Mouse (Mus musculus) layer of hippocampus, adult 9-10 months (tissue): ENCODE measurements around the gene Dnmt3a.

Source experiments
- DNase-seq: peaks from one replicate; pipeline ENCODE4 v3.0.0; 2022; ENCODE audit warnings: low spot score

Gene Dnmt3a

GRCm38 (mm10) chr12:3855762-3856501 is 50.1 kb downstream of the Dnmt3a start:
- no peak for DNase-seq

GRCm38 (mm10) chr12:3856748-3857147 is 50.9 kb downstream of the Dnmt3a start:
- DNase-seq: no peak

DNA sequence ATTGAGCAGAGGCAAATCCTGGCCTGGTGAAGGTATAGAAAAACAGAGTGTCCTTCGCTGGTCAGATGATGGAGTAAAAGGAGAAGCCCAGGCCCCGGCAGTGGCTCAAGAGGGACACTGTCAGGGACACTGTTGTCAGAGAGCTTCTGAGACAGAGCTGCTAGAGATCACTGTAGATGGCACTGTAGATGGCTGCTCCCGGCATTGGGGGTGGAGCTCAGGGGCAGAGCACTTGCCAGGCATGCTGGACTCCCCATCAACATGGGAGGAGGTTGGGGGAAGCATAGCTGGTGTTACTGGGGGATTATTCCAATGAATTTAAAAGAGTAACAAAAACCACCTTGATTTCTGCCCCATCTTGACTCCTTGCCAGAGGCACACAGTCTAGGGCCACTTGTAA is 51.4 kb downstream of the Dnmt3a start:
- DNase-seq: no peak

GRCm38 (mm10) chr12:3857773-3858172 is 52.0 kb downstream of the Dnmt3a start:
- DNase-seq: no peak

DNA sequence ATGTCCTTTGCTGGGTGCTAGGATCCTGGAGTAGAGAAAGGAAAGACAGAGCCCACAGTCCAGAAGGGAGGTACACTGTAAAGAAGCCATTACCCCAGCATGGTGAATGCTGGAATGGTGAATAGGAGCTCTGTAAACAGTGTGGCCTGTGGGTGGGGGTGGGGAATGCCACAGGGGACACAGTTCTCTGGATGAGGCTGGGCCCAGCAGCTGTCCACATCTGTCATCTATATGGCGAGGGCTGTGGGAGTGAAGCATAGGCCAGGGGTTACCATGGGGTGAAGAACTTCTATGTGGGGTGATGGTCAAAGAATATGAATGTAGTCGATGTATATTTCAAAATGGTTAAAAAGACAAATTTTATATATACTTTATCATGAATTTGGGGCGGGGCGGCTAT is 52.9 kb downstream of the Dnmt3a start:
- no peak for DNase-seq

DNA sequence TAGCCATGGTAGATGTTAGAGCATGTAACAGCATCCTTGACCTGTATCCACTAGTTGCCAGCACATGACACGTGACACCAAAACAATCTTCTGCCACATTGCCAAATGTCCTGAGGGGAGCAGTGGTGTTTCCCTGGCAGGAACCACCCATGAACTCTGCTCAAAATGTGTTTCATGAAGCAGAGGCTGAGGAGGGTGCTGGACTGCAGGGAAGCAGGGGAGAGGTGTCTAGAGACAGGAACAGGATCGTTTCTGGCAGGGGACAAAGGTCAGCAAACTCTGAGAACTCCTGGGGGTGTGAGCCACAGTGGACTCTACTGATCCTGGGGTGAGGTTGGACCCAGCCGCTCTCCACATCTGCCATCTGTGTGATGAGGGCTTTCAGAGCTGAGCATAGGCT is 53.7 kb downstream of the Dnmt3a start:
- no peak for DNase-seq

DNA sequence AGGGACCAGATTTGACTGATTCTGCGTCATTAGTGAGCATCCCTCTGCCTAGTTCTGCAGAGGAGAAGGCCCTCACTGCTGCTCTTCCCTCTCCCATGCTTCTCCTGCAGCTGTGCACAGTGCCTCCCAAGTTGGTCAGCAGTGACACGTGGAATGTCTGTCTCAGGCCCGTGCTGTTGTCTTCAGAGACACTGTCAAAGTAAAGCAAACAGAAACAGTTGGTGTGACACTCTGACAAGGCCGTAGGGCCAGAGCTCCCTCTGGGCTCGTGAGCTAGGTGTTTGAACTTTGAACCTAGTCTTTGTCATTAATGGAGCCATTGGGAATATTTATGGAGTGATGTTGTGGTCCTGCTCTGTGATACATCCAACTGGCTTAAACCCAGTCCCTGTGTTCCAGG is 54.2 kb downstream of the Dnmt3a start:
- DNase-seq: no peak

DNA sequence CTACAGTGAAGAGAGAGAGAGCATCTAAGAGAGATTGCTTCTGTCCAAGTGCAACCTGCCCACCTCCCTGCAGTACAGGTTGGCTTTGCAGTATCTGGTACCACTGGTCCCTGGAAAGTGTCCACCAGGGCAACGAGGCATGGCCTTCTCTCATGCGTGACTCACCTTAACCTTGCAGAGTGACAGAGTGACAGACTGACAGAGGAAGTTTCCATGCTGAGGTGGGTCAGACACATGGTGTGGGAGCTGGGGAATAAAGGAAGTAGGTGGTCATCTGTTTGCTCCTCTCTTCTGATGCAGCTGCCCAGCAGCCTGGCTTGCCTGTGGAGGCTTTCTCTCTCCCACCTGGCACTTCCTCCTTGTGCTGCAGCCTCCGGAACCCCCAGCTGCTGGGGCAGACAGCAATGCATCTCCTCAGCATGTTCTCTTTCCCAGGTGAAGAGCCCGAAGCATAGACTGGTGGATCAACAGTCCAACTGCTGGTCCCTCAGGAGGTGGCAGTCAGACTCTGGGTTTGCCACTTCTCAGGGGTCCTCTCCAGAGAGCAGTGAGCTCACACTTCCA is 55.9 kb downstream of the Dnmt3a start:
- no peak for DNase-seq

DNA sequence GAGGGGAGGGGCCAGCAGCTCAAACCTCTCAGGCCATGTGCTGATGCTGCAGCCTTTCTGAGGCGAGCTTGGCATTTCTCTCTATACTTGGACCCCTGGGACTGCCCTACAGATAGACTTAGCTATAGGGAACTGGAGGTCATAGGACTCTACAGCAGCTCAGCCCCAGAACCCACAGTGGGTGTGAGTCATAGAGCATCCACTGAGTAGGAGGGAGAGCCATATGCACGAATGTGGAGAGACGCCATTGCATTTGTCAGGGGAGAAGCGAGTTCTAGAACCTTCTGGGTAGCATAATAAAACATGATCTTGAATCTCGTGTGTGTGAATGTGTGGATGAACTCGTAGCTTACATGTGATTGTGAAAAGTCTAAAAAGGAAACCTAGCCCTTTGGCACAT is 56.4 kb downstream of the Dnmt3a start:
- no peak for DNase-seq

DNA sequence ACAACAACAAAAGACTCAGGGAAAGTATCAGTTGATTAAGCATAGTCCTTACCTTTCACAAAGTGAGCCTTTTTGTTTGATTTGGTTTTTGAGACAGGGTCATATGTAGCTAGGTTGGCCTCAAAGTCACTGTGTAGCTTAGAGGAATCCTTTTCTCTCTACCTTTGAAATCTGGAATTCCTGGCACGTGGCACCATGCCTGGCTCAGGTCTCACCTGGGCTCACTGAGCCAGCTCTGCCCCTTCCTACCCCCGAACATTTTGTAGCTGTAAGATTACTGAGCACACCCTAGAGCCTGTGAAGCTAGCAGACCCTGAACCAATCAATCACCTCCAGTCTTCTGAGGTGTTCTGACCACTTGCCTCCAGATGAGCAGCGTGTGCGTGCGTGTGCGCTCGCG is 58.4 kb downstream of the Dnmt3a start:
- no peak for DNase-seq

DNA sequence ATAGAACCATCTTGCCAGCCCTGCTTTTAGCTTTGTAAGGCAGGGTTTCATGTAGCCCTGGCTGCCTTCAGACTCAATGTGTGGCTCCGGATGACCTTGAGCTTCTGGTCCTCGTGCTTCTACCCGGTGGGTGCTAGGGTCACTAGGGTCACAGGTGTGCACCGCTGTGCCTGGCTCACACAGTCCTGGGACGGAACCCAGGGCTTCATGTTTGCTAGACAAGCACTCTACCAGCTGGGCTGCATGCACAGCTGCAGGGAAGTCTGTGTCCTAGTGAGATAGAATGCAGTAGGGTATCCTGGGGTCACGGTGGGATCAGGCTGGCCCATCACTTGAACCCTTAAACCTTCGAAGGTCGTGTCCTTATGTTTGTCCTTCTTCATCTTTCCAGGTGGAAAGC is 59.8 kb downstream of the Dnmt3a start:
- DNase-seq: no peak

DNA sequence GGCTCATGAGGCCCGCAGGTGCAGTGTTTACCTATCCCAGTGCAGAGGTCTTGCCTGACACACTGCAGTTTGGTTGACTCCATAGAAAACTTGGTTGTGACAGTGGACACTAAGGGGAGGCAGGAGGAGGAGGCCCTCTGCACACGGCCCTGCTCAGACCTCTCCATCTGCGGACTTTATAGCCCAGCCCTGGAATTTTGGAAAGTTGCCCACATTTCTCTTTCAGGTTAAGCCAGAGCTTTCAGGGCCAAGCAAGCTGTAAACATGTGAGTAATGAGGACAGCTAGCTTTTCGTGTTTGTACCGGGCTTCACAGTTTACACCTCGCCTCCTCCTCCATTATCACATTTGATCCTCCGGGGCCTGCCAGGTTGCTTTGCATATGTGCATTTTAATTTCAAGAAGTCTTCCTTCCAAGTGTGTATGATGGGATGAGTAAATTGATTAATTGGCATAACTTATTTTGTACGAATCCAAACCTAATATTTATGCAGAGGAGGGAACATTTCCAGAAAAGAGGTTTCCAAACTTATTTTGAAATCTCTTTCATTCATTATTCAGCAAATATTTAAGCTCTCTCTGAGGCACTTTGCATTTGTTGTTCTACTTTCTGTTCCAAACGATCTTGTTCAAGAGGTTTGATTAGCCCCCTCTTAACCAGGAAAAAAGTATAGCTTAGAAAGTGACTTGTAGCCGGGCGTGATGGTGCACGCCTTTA is 61.0 kb downstream of the Dnmt3a start:
- no peak for DNase-seq

DNA sequence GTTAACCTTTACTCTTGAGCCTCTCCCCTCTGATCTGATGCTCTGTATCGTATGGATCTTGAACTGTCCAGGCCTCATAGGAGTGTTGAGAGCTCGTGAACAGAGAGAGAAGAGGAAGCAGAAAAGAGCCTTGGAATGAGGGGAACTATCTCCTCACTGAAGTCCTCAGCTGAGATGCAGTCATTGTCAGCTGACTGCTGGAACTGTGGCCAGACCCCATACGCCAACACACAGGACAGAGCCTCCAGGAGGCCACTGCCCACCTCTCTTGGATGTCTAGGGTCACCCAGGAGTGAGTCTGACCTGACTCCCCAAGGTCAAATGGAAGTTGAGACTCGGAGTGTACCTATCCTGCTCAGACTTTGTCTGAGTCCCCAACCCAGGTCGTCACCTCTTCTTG is 62.3 kb downstream of the Dnmt3a start:
- no peak for DNase-seq

DNA sequence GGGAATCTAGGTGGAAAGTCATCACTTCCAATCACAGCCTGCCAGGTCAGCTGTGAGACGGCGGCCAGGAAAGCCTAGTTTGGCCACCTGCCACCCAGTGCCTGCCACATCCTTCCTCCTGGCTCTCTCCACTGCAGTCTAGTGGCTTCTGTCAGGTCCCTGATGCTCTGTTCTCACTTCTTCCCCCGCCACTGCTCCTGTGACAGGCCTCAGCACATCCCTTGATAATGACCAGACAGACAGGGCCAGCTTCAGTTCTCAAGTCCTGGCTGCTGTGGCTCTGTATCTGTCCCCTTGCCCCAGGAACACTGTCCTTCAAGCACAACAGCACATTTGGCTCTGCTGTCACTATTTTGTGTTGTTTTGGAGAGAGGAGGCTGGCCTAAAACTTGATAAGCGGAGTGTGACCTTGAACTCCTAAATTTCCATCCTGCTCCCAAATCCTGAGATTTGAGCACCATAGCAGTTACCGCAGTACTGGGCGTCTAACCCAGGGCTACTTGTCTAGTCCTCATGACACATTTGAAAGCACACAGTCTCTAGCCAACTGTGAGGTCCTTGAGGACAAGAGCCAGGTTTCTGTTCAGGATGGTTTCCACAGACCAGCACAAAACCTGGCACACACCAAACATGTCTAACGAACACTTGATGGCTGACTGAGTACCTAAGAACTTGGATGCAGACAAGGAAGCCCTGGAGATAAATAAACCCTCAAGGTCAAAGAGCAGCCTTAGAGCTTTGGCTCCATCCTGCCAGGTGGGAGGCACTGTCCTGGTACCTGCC is 63.1 kb downstream of the Dnmt3a start:
- DNase-seq: no peak

GRCm38 (mm10) chr12:3870024-3870423 is 64.2 kb downstream of the Dnmt3a start:
- DNase-seq: no peak

GRCm38 (mm10) chr12:3870859-3871462 is 65.2 kb downstream of the Dnmt3a start:
- DNase-seq: no peak

DNA sequence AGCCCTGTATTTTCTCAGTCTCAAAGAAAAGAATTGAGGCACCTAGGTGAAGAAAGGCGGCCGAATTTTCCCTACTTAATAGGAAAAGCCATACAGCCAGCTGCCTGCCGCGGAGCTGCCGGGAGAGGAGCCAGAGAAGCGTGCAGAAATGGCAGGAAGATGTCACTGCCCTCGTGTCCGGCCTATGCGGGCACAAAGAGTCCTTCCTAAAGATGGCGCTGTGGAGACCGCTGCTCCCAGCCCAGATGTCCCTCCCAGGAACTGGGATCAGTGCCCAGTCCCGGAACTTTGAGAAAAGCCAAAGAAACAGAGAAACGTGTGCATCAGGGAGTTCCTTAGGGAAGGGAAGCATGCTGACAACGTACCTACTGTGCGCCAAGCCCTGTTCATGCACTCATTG is 65.8 kb downstream of the Dnmt3a start:
- peak; percentile 58 for DNase-seq

GRCm38 (mm10) chr12:3872410-3873230 is 66.8 kb downstream of the Dnmt3a start:
- DNase-seq: no peak

DNA sequence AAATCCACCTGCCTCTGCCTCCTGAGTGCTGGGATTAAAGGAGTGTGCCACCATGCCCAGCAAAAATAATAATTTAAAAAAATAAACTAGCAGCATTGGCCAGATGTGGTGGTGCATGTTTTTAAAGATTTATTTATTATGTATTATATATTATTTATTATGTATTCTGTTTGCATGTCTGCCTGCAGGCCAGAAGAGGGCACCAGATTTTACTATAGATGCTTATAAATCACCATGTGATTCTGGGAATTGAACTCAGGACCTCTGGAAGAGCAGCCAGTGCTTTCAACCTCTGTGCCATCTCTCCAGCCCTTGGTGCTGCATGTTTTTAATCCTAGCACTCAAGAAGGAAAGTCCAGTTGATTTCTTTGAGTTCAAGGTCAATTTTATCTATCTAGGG is 69.7 kb downstream of the Dnmt3a start:
- no peak for DNase-seq

DNA sequence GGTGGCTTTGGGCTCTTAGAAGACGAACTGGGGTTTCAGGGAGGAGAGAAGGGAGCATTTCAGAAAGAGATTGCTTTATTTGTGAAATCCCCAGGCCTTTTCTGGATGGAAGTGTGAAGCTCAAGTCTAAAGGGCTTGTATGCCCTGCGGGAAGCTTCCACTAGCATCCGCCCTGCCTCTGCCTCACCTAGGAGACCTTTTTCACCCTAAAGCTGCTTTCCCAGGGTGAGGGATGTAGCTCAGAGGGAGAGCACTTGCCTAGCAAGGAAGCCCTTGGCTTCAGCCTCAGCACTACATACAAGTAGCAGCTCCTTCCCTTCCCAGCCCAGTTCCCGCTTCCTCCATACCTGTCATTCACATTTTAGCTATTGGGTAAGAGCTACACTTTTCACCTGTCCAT is 71.6 kb downstream of the Dnmt3a start:
- no peak for DNase-seq

DNA sequence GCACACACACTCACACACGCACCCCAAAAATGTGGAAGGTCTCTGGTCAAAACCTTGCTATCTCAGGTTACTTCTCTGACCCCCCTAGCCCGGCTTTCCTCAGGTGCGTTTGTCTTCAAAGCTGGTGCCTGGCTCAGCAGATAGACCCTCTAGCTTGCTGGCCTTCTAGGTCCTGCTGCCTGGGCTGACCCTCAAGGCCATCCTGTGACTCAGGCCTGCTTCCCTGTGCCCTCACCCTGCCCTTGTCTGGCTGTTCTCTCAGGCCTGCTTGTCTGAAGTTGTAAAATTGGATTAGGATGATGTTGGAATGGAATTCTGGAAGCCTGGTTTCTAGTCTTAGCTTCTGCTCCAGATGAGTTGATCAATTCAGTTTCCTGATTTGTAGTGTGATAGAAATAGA is 75.7 kb downstream of the Dnmt3a start:
- DNase-seq: no peak
